ENCODE assay signal across 24 mouse cellular contexts in genomic region chr3:136855996-136856395, GRCm38 (mm10).
DNase-seq lines count a peak whose midpoint lies in the region; ATAC-seq and TF ChIP-seq lines count a peak whose summit lies in the region.
"Had no signal": no experiment of that assay in that cellular context is flagged by ENCODE, and none has a peak within 500 bp of the region (broad histone marks: within the 10 kb centered on the region; RNA-seq: fewer than 3 reads in every experiment).

No protein-coding gene starts in this region.

- POLR2A ChIA-PET in Patski (lab: Charles Lee): interaction anchor here (0.5 kb wide), 1 partner anchor 24 kb away, joined by 4 read pairs; no protein-coding TSS in a partner anchor

- peaks cover 11% of the 10 kb centered on the region for H3K4me1 ChIP-seq in heart, embryonic 12.5 days (replicated peaks)
- H3K4me1 ChIP-seq in lung, postnatal 0 days (ENCODE audit: insufficient read depth, low read depth, low read length): peaks cover 13% of the 10 kb centered on the region; the same call in 1 of the 2 replicates
- H3K4me1 ChIP-seq: embryonic facial prominence, embryonic 10.5 days; embryonic facial prominence, embryonic 13.5 days; forebrain, embryonic 12.5 days; forebrain, embryonic 15.5 days; hindbrain, embryonic 12.5 days; hindbrain, embryonic 15.5 days had no signal

- no peak for ATAC-seq in heart, embryonic 12.5 days (ENCODE audit: insufficient number of reproducible peaks, low FRiP score)
- no peak for ATAC-seq in lung, postnatal 0 days
- ATAC-seq in Patski: peak; percentile 31
- ATAC-seq: forebrain, embryonic 15.5 days had no signal

- WGBS in heart, embryonic 12.5 days: 84% methylated on average over 4 of the region's 4 CpGs
- WGBS in lung, postnatal 0 days: 62% methylated on average over 4 of the region's 4 CpGs

- no peaks in the 10 kb centered on the region for H3K27me3 ChIP-seq in heart, embryonic 12.5 days (replicated peaks)
- no peaks in the 10 kb centered on the region for H3K27me3 ChIP-seq in lung, postnatal 0 days (replicated peaks; ENCODE audit: insufficient read depth, low read length)
- no peaks in the 10 kb centered on the region for H3K27me3 ChIP-seq in Patski
- H3K27me3 ChIP-seq: embryonic facial prominence, embryonic 13.5 days; forebrain, embryonic 12.5 days; forebrain, embryonic 15.5 days; hindbrain, embryonic 12.5 days; hindbrain, embryonic 15.5 days had no signal

- TF ChIP-seq EP300 in lung, postnatal 0 days (IDR thresholded peaks at IDR 0.05): no peak

- no peak overlapping the region for H3K9ac ChIP-seq in heart, embryonic 12.5 days
- H3K9ac ChIP-seq in lung, postnatal 0 days (replicated peaks; ENCODE audit: low read depth): no peak overlapping the region
- H3K9ac ChIP-seq: embryonic facial prominence, embryonic 13.5 days; forebrain, embryonic 12.5 days; forebrain, embryonic 15.5 days; hindbrain, embryonic 12.5 days; hindbrain, embryonic 15.5 days had no signal

- H3K36me3 ChIP-seq in heart, embryonic 12.5 days: no peaks in the 10 kb centered on the region
- H3K36me3 ChIP-seq in lung, postnatal 0 days (ENCODE audit: insufficient read depth, low read length): no peaks in the 10 kb centered on the region
- H3K36me3 ChIP-seq: embryonic facial prominence, embryonic 10.5 days; embryonic facial prominence, embryonic 13.5 days; forebrain, embryonic 12.5 days; forebrain, embryonic 15.5 days; hindbrain, embryonic 12.5 days; hindbrain, embryonic 15.5 days had no signal

- no peak for TF ChIP-seq CTCF in lung, postnatal 0 days (IDR thresholded peaks at IDR 0.05)
- no peak for TF ChIP-seq CTCF in Patski (IDR thresholded peaks at IDR 0.05)

- no peaks in the 10 kb centered on the region for H3K9me3 ChIP-seq in heart, embryonic 12.5 days (replicated peaks)
- H3K9me3 ChIP-seq in lung, postnatal 0 days (ENCODE audit: low read length): no peaks in the 10 kb centered on the region
- H3K9me3 ChIP-seq: embryonic facial prominence, embryonic 10.5 days; embryonic facial prominence, embryonic 13.5 days; forebrain, embryonic 12.5 days; forebrain, embryonic 15.5 days; heart, embryonic 10.5 days; hindbrain, embryonic 12.5 days; hindbrain, embryonic 15.5 days had no signal

- H3K4me3 ChIP-seq in heart, embryonic 12.5 days: no peak overlapping the region
- no peak overlapping the region for H3K4me3 ChIP-seq in lung, postnatal 0 days (ENCODE audit: low read depth, low read length)
- H3K4me3 ChIP-seq: embryonic facial prominence, embryonic 10.5 days; embryonic facial prominence, embryonic 13.5 days; erythroblast, embryonic 14.5 days; forebrain, embryonic 12.5 days; forebrain, embryonic 15.5 days; heart, adult 2 months; heart, embryonic 10.5 days; hindbrain, embryonic 12.5 days; hindbrain, embryonic 15.5 days had no signal

- CTCF ChIA-PET in Patski (lab: Charles Lee): interaction anchor here (0.8 to 1.1 kb wide), 6 partner anchors 8 to 39 kb away, joined by 3 to 4 read pairs (median 3); no protein-coding TSS in a partner anchor

- no peak overlapping the region for H3K4me2 ChIP-seq in heart, embryonic 12.5 days
- no peak overlapping the region for H3K4me2 ChIP-seq in lung, postnatal 0 days (replicated peaks; ENCODE audit: low read depth, low read length)
- H3K4me2 ChIP-seq: embryonic facial prominence, embryonic 13.5 days; forebrain, embryonic 12.5 days; forebrain, embryonic 15.5 days; hindbrain, embryonic 12.5 days; hindbrain, embryonic 15.5 days had no signal

- in situ Hi-C loops in Patski (cut with MboI; ENCODE audit: low pct_unique_long_range_greater_than_20kb): no loop called here

- no peak overlapping the region for H3K27ac ChIP-seq in heart, embryonic 12.5 days (ENCODE audit: poor library complexity, severe bottlenecking)
- no peak overlapping the region for H3K27ac ChIP-seq in lung, postnatal 0 days (ENCODE audit: low read length)
- H3K27ac ChIP-seq: embryonic facial prominence, embryonic 10.5 days; embryonic facial prominence, embryonic 13.5 days; forebrain, embryonic 12.5 days; forebrain, embryonic 15.5 days; heart, adult 2 months; heart, embryonic 10.5 days; hindbrain, embryonic 12.5 days; hindbrain, embryonic 15.5 days had no signal

- peak; percentile 23 for DNase-seq in heart, adult 11 months
- DNase-seq in lung, postnatal 0 days (ENCODE audit: low spot score): peak; percentile 16
- DNase-seq in lung, postnatal 36 days: no peak
- DNase-seq in Patski (ENCODE audit: low read depth, low spot score): no peak
- DNase-seq in urinary bladder, postnatal 4 days (ENCODE audit: low spot score in 2 of 2): no peak
- DNase-seq in testis, postnatal 14 days (ENCODE audit: low spot score): no peak
- DNase-seq: adrenal gland, adult 8-10 months; adrenal gland, postnatal 25 days; cerebellum, adult 11 months; cerebellum, adult 2 months; cerebellum, adult 9-11 months; cerebellum, postnatal 36 days; embryo, embryonic 11 days; gastrocnemius, postnatal 25 days; heart, adult 2 months had no signal

Comparison
In these comparisons a context has a peak if more than half of its experiments do, and no peak if none do; other contexts are left out.
1. DNase-seq: peak in heart, adult 11 months (single experiment) and lung, postnatal 0 days (single experiment); none in lung, postnatal 36 days (single experiment), Patski (single experiment), urinary bladder, postnatal 4 days (0 of 2) and testis, postnatal 14 days (single experiment).